10 mouse cellular contexts compared by ENCODE assay signal in the genomic region with DNA sequence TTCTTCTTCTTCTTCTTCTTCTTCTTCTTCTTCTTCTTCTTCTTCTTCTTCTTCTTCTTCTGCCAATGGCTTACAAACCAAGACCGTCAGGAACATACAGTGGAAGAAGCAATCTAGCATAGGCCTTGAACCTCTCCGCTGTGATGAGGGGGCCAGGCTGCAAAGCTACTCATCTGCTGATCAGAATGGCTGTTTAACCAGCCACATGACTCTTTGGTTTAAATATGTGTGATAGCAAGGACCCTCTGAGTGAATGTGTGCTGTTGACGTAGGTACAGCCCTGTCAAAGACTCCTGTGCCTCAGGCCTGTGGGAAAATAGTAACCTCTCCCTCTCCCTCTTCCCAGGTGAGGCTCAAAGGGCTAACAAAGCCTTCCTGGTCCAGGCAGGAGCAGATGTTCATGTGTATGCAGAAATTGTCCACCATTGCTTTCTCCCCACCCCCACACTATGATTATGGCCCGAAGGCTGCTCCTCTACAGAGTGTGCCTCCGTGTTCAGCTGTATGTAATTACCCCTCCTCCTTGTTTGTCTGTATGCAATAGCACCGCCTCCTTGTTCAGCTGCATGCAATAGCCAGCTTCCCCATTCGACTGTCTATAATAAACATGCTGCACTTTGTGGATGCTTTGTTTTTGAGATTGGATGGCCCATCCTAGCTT. TPM values are rescaled to one million over a fixed set of nuclear protein-coding genes. Genes with fewer than 3 reads are reported as not detected.
DNase-seq lines count a peak whose midpoint lies in the region; ATAC-seq and TF ChIP-seq lines count a peak whose summit lies in the region.
"Had no signal": no experiment of that assay in that cellular context is flagged by ENCODE, and none has a peak within 500 bp of the region (broad histone marks: within the 10 kb centered on the region; RNA-seq: fewer than 3 reads in every experiment).

No protein-coding gene starts in this region.

- H3K4me1 ChIP-seq in G1E (ENCODE audit: insufficient read depth, low read depth, low read length) (peaks cover 32% of the 10 kb centered on the region), MEL (ENCODE audit: control insufficient read depth in 1 of 2, insufficient read depth in 2 of 2, low read length in 2 of 2) (0 out of 4 replicates have a peak, but pooled peaks cover 0 to 6% of the 10 kb centered on the region in 2 experiments)
- H3K4me1 ChIP-seq in forebrain, embryonic 13.5 days: 0 out of 2 replicates have a peak, but pooled peaks cover 9% of the 10 kb centered on the region
- peaks cover 0 to 10% of the 10 kb centered on the region in 2 experiments; a peak in 3 of 4 replicates for H3K4me1 ChIP-seq in liver, embryonic 14.5 days (replicated peaks; ENCODE audit: control insufficient read depth in 2 of 2, insufficient read depth in 2 of 2, low read length in 1 of 2)
- no peaks in the 10 kb centered on the region for H3K4me1 ChIP-seq in kidney, embryonic 14.5 days (ENCODE audit: control insufficient read depth, insufficient read depth, low read length)

- H3K79me2 ChIP-seq in MEL (ENCODE audit: control insufficient read depth, insufficient read depth, low read length, poor library complexity): no peaks in the 10 kb centered on the region

- no peak overlapping the region for H3K4me3 ChIP-seq in G1E (ENCODE audit: low read depth, low read length)
- H3K4me3 ChIP-seq in MEL (ENCODE audit: control insufficient read depth in 1 of 2, insufficient read depth in 1 of 2, low read depth in 2 of 2, low read length in 2 of 2): no peak overlapping the region
- no peak overlapping the region for H3K4me3 ChIP-seq in forebrain, embryonic 13.5 days
- no peak overlapping the region for H3K4me3 ChIP-seq in liver, embryonic 14.5 days (ENCODE audit: insufficient read depth in 1 of 2, low read depth in 2 of 2, low read length in 2 of 2)
- no peak overlapping the region for H3K4me3 ChIP-seq in kidney, embryonic 14.5 days (ENCODE audit: low read length)

- peak; percentile 99 for ATAC-seq in G1E (ENCODE audit: extremely low read depth, insufficient number of reproducible peaks, low FRiP score, poor library complexity, severe bottlenecking)
- ATAC-seq in forebrain, embryonic 13.5 days: peak; percentile 98
- 0 out of 2 replicates have a peak, but pooled peaks have one; percentile 13 for ATAC-seq in liver, embryonic 14.5 days (ENCODE audit: insufficient read depth)
- ATAC-seq in kidney, embryonic 14.5 days (ENCODE audit: low FRiP score, low TSS enrichment): no peak

- no peak for TF ChIP-seq EP300 in MEL (IDR thresholded peaks at IDR 0.05; ENCODE audit: low read depth in 1 of 2, low read length in 2 of 2)
- no peak for TF ChIP-seq EP300 in liver, embryonic 14.5 days (IDR thresholded peaks at IDR 0.05; ENCODE audit: low read depth)

- intact Hi-C loops in gastrocnemius, postnatal 36 days (cut with DNase I): loop anchor here (10.0 kb wide), 1 partner anchor 65 kb away; the partner anchor contains the start of genes Trove2 and Uchl5

- H3K36me3 ChIP-seq in G1E (replicated peaks) (no peaks in the 10 kb centered on the region), MEL (ENCODE audit: control insufficient read depth in 1 of 2, insufficient read depth in 2 of 2, low read length in 2 of 2) (no peaks in the 10 kb centered on the region; a peak in 1 of 4 replicates)
- no peaks in the 10 kb centered on the region for H3K36me3 ChIP-seq in forebrain, embryonic 13.5 days (ENCODE audit: poor library complexity, severe bottlenecking)
- H3K36me3 ChIP-seq in liver, embryonic 14.5 days (replicated peaks; ENCODE audit: control insufficient read depth, insufficient read depth, low read depth): no peaks in the 10 kb centered on the region
- H3K36me3 ChIP-seq in kidney, embryonic 14.5 days (ENCODE audit: control insufficient read depth, insufficient read depth, low read length): no peaks in the 10 kb centered on the region

- no peak for TF ChIP-seq CTCF in G1E (IDR thresholded peaks at IDR 0.05; ENCODE audit: low read depth, low read length)
- TF ChIP-seq CTCF in MEL (IDR thresholded peaks at IDR 0.05 in 2 of 3, conservative IDR thresholded peaks at IDR 0.05 in 1 of 3; ENCODE audit: control insufficient read depth in 1 of 3, insufficient read depth in 1 of 3, low read depth in 2 of 3, low read length in 3 of 3, poor library complexity in 1 of 3, severe bottlenecking in 1 of 3): no peak
- no peak for TF ChIP-seq CTCF in liver, embryonic 14.5 days (IDR thresholded peaks at IDR 0.05; ENCODE audit: low read depth)

- H3K27me3 ChIP-seq in G1E (ENCODE audit: insufficient read depth, low read length) (no peaks in the 10 kb centered on the region), MEL (ENCODE audit: control insufficient read depth in 1 of 2, insufficient read depth in 2 of 2, low read length in 2 of 2) (no peaks in the 10 kb centered on the region)
- H3K27me3 ChIP-seq in forebrain, embryonic 13.5 days: no peaks in the 10 kb centered on the region
- H3K27me3 ChIP-seq in liver, embryonic 14.5 days (ENCODE audit: control insufficient read depth, insufficient read depth, low read length): no peaks in the 10 kb centered on the region
- H3K27me3 ChIP-seq in kidney, embryonic 14.5 days (ENCODE audit: control insufficient read depth, insufficient read depth, low read length): no peaks in the 10 kb centered on the region

- H3K9ac ChIP-seq in MEL (ENCODE audit: control insufficient read depth, low read depth, low read length, poor library complexity, severe bottlenecking): no peak overlapping the region
- no peak overlapping the region for H3K9ac ChIP-seq in forebrain, embryonic 13.5 days
- no peak overlapping the region for H3K9ac ChIP-seq in liver, embryonic 14.5 days (replicated peaks)
- H3K9ac ChIP-seq in kidney, embryonic 14.5 days (ENCODE audit: low read depth, low read length): no peak overlapping the region

- TF ChIP-seq POLR2A in MEL (IDR thresholded peaks at IDR 0.05; ENCODE audit: control insufficient read depth in 1 of 2, insufficient read depth in 1 of 2, low read depth in 1 of 2, low read length in 2 of 2, poor library complexity in 1 of 2): no peak

- H3K4me2 ChIP-seq in forebrain, embryonic 13.5 days: no peak overlapping the region
- no peak overlapping the region for H3K4me2 ChIP-seq in liver, embryonic 14.5 days (ENCODE audit: low read depth)
- H3K4me2 ChIP-seq in kidney, embryonic 14.5 days (replicated peaks; ENCODE audit: low read depth, low read length): no peak overlapping the region

- whole genome bisulfite sequencing in forebrain, embryonic 13.5 days: 57% methylated on average over 7 of the region's 7 CpGs
- WGBS in liver, embryonic 14.5 days (ENCODE audit: insufficient replicate concordance): 50% methylated on average over 7 of the region's 7 CpGs
- 76% methylated on average over 7 of the region's 7 CpGs for WGBS in kidney, embryonic 14.5 days

- H3K9me3 ChIP-seq in G1E (replicated peaks) (no peaks in the 10 kb centered on the region), MEL (replicated peaks; ENCODE audit: insufficient read depth, low read length) (no peaks in the 10 kb centered on the region)
- H3K9me3 ChIP-seq in forebrain, embryonic 13.5 days (replicated peaks): no peaks in the 10 kb centered on the region
- H3K9me3 ChIP-seq in liver, embryonic 14.5 days (ENCODE audit: control insufficient read depth, low read length): no peaks in the 10 kb centered on the region
- H3K9me3 ChIP-seq in kidney, embryonic 14.5 days (ENCODE audit: control insufficient read depth, low read length): no peaks in the 10 kb centered on the region

- no peak overlapping the region for H3K27ac ChIP-seq in MEL (ENCODE audit: control insufficient read depth, low read depth, low read length)
- H3K27ac ChIP-seq in forebrain, embryonic 13.5 days: peak overlapping the region; percentile 81
- H3K27ac ChIP-seq in liver, embryonic 14.5 days: no peak overlapping the region
- no peak overlapping the region for H3K27ac ChIP-seq in kidney, embryonic 14.5 days (ENCODE audit: low read depth, low read length)

- TF ChIP-seq RAD21 in MEL (IDR thresholded peaks at IDR 0.05; ENCODE audit: low read depth, low read length): no peak

- DNase-seq in G1E (ENCODE audit: low spot score) (peak; percentile 63), MEL (ENCODE audit: low read depth, low spot score) (peak; percentile 49)
- no peak for DNase-seq in liver, embryonic 14.5 days (ENCODE audit: low read depth in 3 of 3, low spot score in 3 of 3)
- DNase-seq in gastrocnemius, postnatal 36 days: no peak
- no peak for DNase-seq in cerebellum, postnatal 4 days (ENCODE audit: low spot score in 2 of 2)
- DNase-seq: adrenal gland, postnatal 10 days; cerebellum, postnatal 25 days; thymus, postnatal 4 days had no signal

TF ChIP-seq in MEL, 35 proteins besides CTCF, POLR2A, EP300 and RAD21 (continues in another document):
- no peak for TF ChIP-seq NRF1 (IDR thresholded peaks at IDR 0.05; ENCODE audit: insufficient read depth, low read depth, low read length, poor library complexity, severe bottlenecking)
- TF ChIP-seq UBTF (IDR thresholded peaks at IDR 0.05; ENCODE audit: borderline replicate concordance, insufficient read depth, low read depth, low read length): no peak
- TF ChIP-seq TAL1 (IDR thresholded peaks at IDR 0.05; ENCODE audit: low read length): no peak
- no peak for TF ChIP-seq SMC3 (IDR thresholded peaks at IDR 0.05; ENCODE audit: low read depth, low read length)

RNA-seq across cellular contexts. Expression of gene Glrx2, which starts 6.0 kb away (rescaled TPM):
- total RNA-seq in G1E (2014; fragmentation: Nextera tagmentation) (125 and 173 TPM in 2 replicates), G1E (2017) (27.7 and 41.4 TPM in 2 replicates), MEL (2012; rRNA removed) (23.4 and 25.3 TPM in 2 replicates)
- polyA plus RNA-seq in G1E (2012) (107 and 113 TPM in 2 replicates), MEL (2012; ENCODE audit: insufficient read depth in 1 of 2, insufficient read length in 2 of 2, low read depth in 1 of 2, low replicate concordance in 2 of 2, missing spikeins in 1 of 2) (10 to 100 TPM in 1 of 2 experiments, not detected in 1; 61.6 TPM)
- polyA plus RNA-seq in forebrain, embryonic 13.5 days (2015; fragmentation: Nextera tagmentation; extraction: Ambion mirVana): 161 and 192 TPM in 2 replicates
- 7.6 and 19.9 TPM in 2 replicates for polyA plus RNA-seq in liver, embryonic 14.5 days (2012; rRNA removed)
- polyA plus RNA-seq in liver, embryonic 14.5 days (2014; fragmentation: Nextera tagmentation; extraction: Ambion mirVana): 38.0 and 44.6 TPM in 2 replicates
- 10 to 100 TPM; 78.4 to 82.3 TPM for total RNA-seq in gastrocnemius, postnatal 36 days (2021)
- polyA plus RNA-seq in kidney, embryonic 14.5 days (2014; fragmentation: Nextera tagmentation; extraction: Ambion mirVana): 74.9 and 76.5 TPM in 2 replicates

RNA-seq across cellular contexts. Expression of gene Cdc73, which starts 7.4 kb away (rescaled TPM):
- total RNA-seq in G1E (2014; fragmentation: Nextera tagmentation) (263 and 288 TPM in 2 replicates), G1E (2017) (21.5 and 29.0 TPM in 2 replicates), MEL (2012; rRNA removed) (11.6 and 13.6 TPM in 2 replicates)
- polyA plus RNA-seq in G1E (2012) (13.0 and 14.2 TPM in 2 replicates), MEL (2012; ENCODE audit: insufficient read depth in 1 of 2, insufficient read length in 2 of 2, low read depth in 1 of 2, low replicate concordance in 2 of 2, missing spikeins in 1 of 2) (10 to 100 TPM; 55.2 to 65.8 TPM)
- polyA plus RNA-seq in forebrain, embryonic 13.5 days (2015; fragmentation: Nextera tagmentation; extraction: Ambion mirVana): 24.0 and 30.6 TPM in 2 replicates
- polyA plus RNA-seq in liver, embryonic 14.5 days (2012; rRNA removed): 4.2 and 10.7 TPM in 2 replicates
- 9.4 and 9.6 TPM in 2 replicates for polyA plus RNA-seq in liver, embryonic 14.5 days (2014; fragmentation: Nextera tagmentation; extraction: Ambion mirVana)
- 10 to 100 TPM; 35.9 to 44.6 TPM for total RNA-seq in gastrocnemius, postnatal 36 days (2021)
- 27.3 and 28.7 TPM in 2 replicates for polyA plus RNA-seq in kidney, embryonic 14.5 days (2014; fragmentation: Nextera tagmentation; extraction: Ambion mirVana)

Comparison
In these comparisons a context has a peak if more than half of its experiments do, and no peak if none do; other contexts are left out.
1. DNase-seq: peak in G1E (single experiment) and MEL (single experiment); none in liver, embryonic 14.5 days (0 of 3), gastrocnemius, postnatal 36 days (0 of 2) and cerebellum, postnatal 4 days (0 of 2).